Mouse (Mus musculus) G1E (cell line): ENCODE data around the gene Gnptg.

Experiments
- CTCF ChIP-seq: IDR thresholded peaks from 2 replicates; pipeline ENCODE4 v1.5.1; 2012; ENCODE audit warnings: low read depth, low read length, inconsistent platforms, mixed read lengths
- GATA1 ChIP-seq: IDR thresholded peaks from 2 replicates; pipeline ENCODE4 v1.6.1; 2012; ENCODE audit warnings: borderline replicate concordance, low read length, inconsistent platforms, mixed read lengths
- GATA2 ChIP-seq: IDR thresholded peaks from 2 replicates; pipeline ENCODE4 v1.6.1; 2012; ENCODE audit warnings: low read depth, low read length, inconsistent platforms, borderline replicate concordance
- POLR2AphosphoS5 ChIP-seq: IDR thresholded peaks from 2 replicates; pipeline ENCODE4 v1.6.1; 2012; ENCODE audit warnings: low read depth, low read length, inconsistent platforms; ENCODE audit not compliant: insufficient replicate concordance
- TAL1 ChIP-seq: conservative IDR thresholded peaks from 2 replicates; pipeline ENCODE4 v1.6.1; 2012; ENCODE audit warnings: low read depth, low read length, inconsistent platforms, mixed read lengths

GRCm38 (mm10) chr17:25215431-25215830 is 24.5 kb downstream of the Gnptg start:
- TF ChIP-seq CTCF (no peak), GATA1 (no peak), GATA2 (no peak), POLR2AphosphoS5 (no peak), TAL1 (no peak)
